Mouse (Mus musculus) liver, embryonic 14.5 days (tissue): ENCODE data around the gene Ccno.

Experiments used
- CTCF ChIP-seq: IDR thresholded peaks from 2 replicates; pipeline ENCODE4 v1.5.1; 2016; ENCODE audit warnings: antibody characterized with exemption, low read depth, control low read depth
- EP300 ChIP-seq: IDR thresholded peaks from 2 replicates; pipeline ENCODE4 v1.6.1; 2016; ENCODE audit warnings: antibody characterized with exemption, low read depth

- TF ChIP-seq CTCF (no peak), EP300 (no peak)
Observed at GRCm38 (mm10) chr13:112997369-112997768, 9.8 kb downstream of the Ccno start.
